In genomic region chr11:107479053-107479861, GRCm38 (mm10) we compare ENCODE assay signal across 8 mouse cellular contexts. TPM values are rescaled to one million over a fixed set of nuclear protein-coding genes. Genes with fewer than 3 reads are reported as not detected.
DNase-seq lines count a peak whose midpoint lies in the region; ATAC-seq and TF ChIP-seq lines count a peak whose summit lies in the region.

Gene Psmd12, plus strand, starts transcription at chr11:107479484.

- H3K4me1 ChIP-seq in MEL (ENCODE audit: control insufficient read depth in 1 of 2, insufficient read depth in 2 of 2, low read length in 2 of 2): peaks cover 10 to 11% of the 10 kb centered on the region in 2 experiments
- H3K4me1 ChIP-seq in cerebellum, adult 2 months (ENCODE audit: control insufficient read depth, insufficient read depth, low read length): peaks cover 4% of the 10 kb centered on the region; the same call in 1 of the 2 replicates
- H3K4me1 ChIP-seq in forebrain, postnatal 0 days (ENCODE audit: insufficient read depth): peaks cover 8% of the 10 kb centered on the region
- peaks cover 17% of the 10 kb centered on the region for H3K4me1 ChIP-seq in lung, embryonic 15.5 days

- H3K9ac ChIP-seq in MEL (ENCODE audit: control insufficient read depth, low read depth, low read length, poor library complexity, severe bottlenecking): peak within 1 kb of the TSS; percentile 99
- H3K9ac ChIP-seq in forebrain, postnatal 0 days: peak within 1 kb of the TSS; percentile 97
- peak within 1 kb of the TSS; percentile 98 for H3K9ac ChIP-seq in lung, embryonic 15.5 days

- no peaks in the 10 kb centered on the region for H3K27me3 ChIP-seq in MEL (ENCODE audit: control insufficient read depth in 1 of 2, insufficient read depth in 2 of 2, low read length in 2 of 2)
- H3K27me3 ChIP-seq in cerebellum, adult 2 months (ENCODE audit: control insufficient read depth, insufficient read depth, low read length): no peaks in the 10 kb centered on the region
- H3K27me3 ChIP-seq in forebrain, postnatal 0 days (ENCODE audit: insufficient read depth, low read length): no peaks in the 10 kb centered on the region
- no peaks in the 10 kb centered on the region for H3K27me3 ChIP-seq in lung, embryonic 15.5 days

- peak; percentile 100 for ATAC-seq in forebrain, postnatal 0 days
- ATAC-seq in lung, embryonic 15.5 days (ENCODE audit: borderline replicate concordance, extremely low read depth, low FRiP score, low TSS enrichment): peak; percentile 98

- TF ChIP-seq RAD21 in MEL (IDR thresholded peaks at IDR 0.05; ENCODE audit: low read depth, low read length): no peak

- peaks cover 0 to 22% of the 10 kb centered on the region in 2 experiments; a peak in 3 of 4 replicates for H3K36me3 ChIP-seq in MEL (ENCODE audit: control insufficient read depth in 1 of 2, insufficient read depth in 2 of 2, low read length in 2 of 2)
- H3K36me3 ChIP-seq in forebrain, postnatal 0 days (ENCODE audit: insufficient read depth): no peaks in the 10 kb centered on the region
- H3K36me3 ChIP-seq in lung, embryonic 15.5 days: no peaks in the 10 kb centered on the region

- peak within 1 kb of the TSS; percentile 67 to 100 for H3K4me3 ChIP-seq in MEL (ENCODE audit: control insufficient read depth in 1 of 2, insufficient read depth in 1 of 2, low read depth in 2 of 2, low read length in 2 of 2)
- H3K4me3 ChIP-seq in cerebellum, adult 2 months (replicated peaks; ENCODE audit: insufficient read depth, low read depth, low read length): peak within 1 kb of the TSS; percentile 82
- peak within 1 kb of the TSS; percentile 92 for H3K4me3 ChIP-seq in forebrain, postnatal 0 days (ENCODE audit: low read depth, low read length)
- peak within 1 kb of the TSS; percentile 99 for H3K4me3 ChIP-seq in lung, embryonic 15.5 days

- peak; percentile 98 for DNase-seq in MEL (ENCODE audit: low read depth, low spot score)
- peak; percentile 95 for DNase-seq in cerebellum, adult 2 months
- DNase-seq in forebrain, postnatal 0 days: peak; percentile 98
- peak; percentile 99 for DNase-seq in heart, postnatal 4 days
- peak; percentile 90 to 91 for DNase-seq in layer of hippocampus, adult 8-10 months (ENCODE audit: low spot score in 2 of 2)
- peak; percentile 94 for DNase-seq in ovary, adult 18-20 months (ENCODE audit: low spot score)
- DNase-seq in thymus, postnatal 0 days (ENCODE audit: low spot score): peak; percentile 98

- peak in 1 of 2 experiments; percentile 44; a peak in 1 of 4 replicates for TF ChIP-seq EP300 in MEL (IDR thresholded peaks at IDR 0.05; ENCODE audit: low read depth in 1 of 2, low read length in 2 of 2)

- H3K4me2 ChIP-seq in forebrain, postnatal 0 days (ENCODE audit: low read depth): peak within 1 kb of the TSS; percentile 65
- peak within 1 kb of the TSS; percentile 81 for H3K4me2 ChIP-seq in lung, embryonic 15.5 days

- under 1% methylated on average over 51 of the region's 51 CpGs for WGBS in cerebellum, adult 2 months
- under 1% methylated on average over 51 of the region's 51 CpGs for WGBS in forebrain, postnatal 0 days
- under 1% methylated on average over 51 of the region's 51 CpGs for WGBS in lung, embryonic 15.5 days

- peak within 1 kb of the TSS; percentile 66 for H3K27ac ChIP-seq in MEL (ENCODE audit: control insufficient read depth, low read depth, low read length)
- H3K27ac ChIP-seq in cerebellum, adult 2 months (ENCODE audit: insufficient read depth, low read length): peak within 1 kb of the TSS; percentile 89
- peak within 1 kb of the TSS; percentile 79 for H3K27ac ChIP-seq in forebrain, postnatal 0 days (ENCODE audit: low read depth, low read length)
- H3K27ac ChIP-seq in lung, embryonic 15.5 days: peak within 1 kb of the TSS; percentile 71

- peaks cover 51% of the 10 kb centered on the region for H3K79me2 ChIP-seq in MEL (ENCODE audit: control insufficient read depth, insufficient read depth, low read length, poor library complexity)

- peak in 1 of 3 experiments; percentile 13; a peak in 2 of 6 replicates for TF ChIP-seq CTCF in MEL (IDR thresholded peaks at IDR 0.05 in 2 of 3, conservative IDR thresholded peaks at IDR 0.05 in 1 of 3; ENCODE audit: control insufficient read depth in 1 of 3, insufficient read depth in 1 of 3, low read depth in 2 of 3, low read length in 3 of 3, poor library complexity in 1 of 3, severe bottlenecking in 1 of 3)
- no peak for TF ChIP-seq CTCF in cerebellum, adult 2 months (IDR thresholded peaks at IDR 0.05; ENCODE audit: borderline replicate concordance, insufficient read depth, low read depth, low read length)
- peak; percentile 53 for TF ChIP-seq CTCF in forebrain, postnatal 0 days (IDR thresholded peaks at IDR 0.05; ENCODE audit: low read depth)

- peak; percentile 95 for TF ChIP-seq POLR2A in MEL (IDR thresholded peaks at IDR 0.05; ENCODE audit: control insufficient read depth in 1 of 2, insufficient read depth in 1 of 2, low read depth in 1 of 2, low read length in 2 of 2, poor library complexity in 1 of 2)
- TF ChIP-seq POLR2A in cerebellum, adult 2 months (IDR thresholded peaks at IDR 0.05; ENCODE audit: borderline replicate concordance, insufficient read depth, low read length): peak; percentile 80

- no peaks in the 10 kb centered on the region for H3K9me3 ChIP-seq in MEL (replicated peaks; ENCODE audit: insufficient read depth, low read length)
- H3K9me3 ChIP-seq in forebrain, postnatal 0 days (ENCODE audit: low read length): no peaks in the 10 kb centered on the region
- no peaks in the 10 kb centered on the region for H3K9me3 ChIP-seq in lung, embryonic 15.5 days

TF ChIP-seq in MEL, 35 proteins besides CTCF, POLR2A, EP300 and RAD21 (continues in another document):
- TF ChIP-seq ELF1 (IDR thresholded peaks at IDR 0.05; ENCODE audit: low read depth, low read length) (peak; percentile 92), MEF2A (IDR thresholded peaks at IDR 0.05; ENCODE audit: extremely low read depth, insufficient replicate concordance, low read depth, low read length, poor library complexity, severe bottlenecking) (0 out of 2 replicates have a peak, but pooled peaks have one; percentile 37), MYB (IDR thresholded peaks at IDR 0.05; ENCODE audit: low read depth, low read length) (no peak), CHD2 (IDR thresholded peaks at IDR 0.05; ENCODE audit: low read length) (no peak), NELFE (IDR thresholded peaks at IDR 0.05; ENCODE audit: low read depth, low read length) (peak; percentile 92), JUND (IDR thresholded peaks at IDR 0.05; ENCODE audit: low read depth, low read length) (no peak), GATA1 (IDR thresholded peaks at IDR 0.05; ENCODE audit: low read depth, low read length) (no peak), HCFC1 (IDR thresholded peaks at IDR 0.05; ENCODE audit: low read depth, low read length) (peak; percentile 97), TCF12 (IDR thresholded peaks at IDR 0.05; ENCODE audit: low read depth, low read length) (peak; percentile 86), USF1 (IDR thresholded peaks at IDR 0.05; ENCODE audit: low read depth, low read length) (peak; percentile 60), MAFK (IDR thresholded peaks at IDR 0.05; ENCODE audit: borderline replicate concordance, low read depth, low read length) (no peak), CHD1 (IDR thresholded peaks at IDR 0.05; ENCODE audit: low read depth, low read length) (0 out of 2 replicates have a peak, but pooled peaks have one; percentile 59), USF2 (IDR thresholded peaks at IDR 0.05; ENCODE audit: borderline replicate concordance in 1 of 2, insufficient read depth in 1 of 2, low read depth in 1 of 2, low read length in 2 of 2) (no peak), KAT2A (conservative IDR thresholded peaks at IDR 0.05; ENCODE audit: low read depth, low read length) (no peak; the same call in 1 of the 2 replicates), UBTF (IDR thresholded peaks at IDR 0.05; ENCODE audit: borderline replicate concordance, insufficient read depth, low read depth, low read length) (peak; percentile 60; the same call in 1 of the 2 replicates), POLR2AphosphoS2 (IDR thresholded peaks at IDR 0.05; ENCODE audit: low read length) (peak; percentile 92), NRF1 (IDR thresholded peaks at IDR 0.05; ENCODE audit: insufficient read depth, low read depth, low read length, poor library complexity, severe bottlenecking) (peak; percentile 60), TAL1 (IDR thresholded peaks at IDR 0.05; ENCODE audit: low read length) (no peak), GABPA (IDR thresholded peaks at IDR 0.05; ENCODE audit: low read depth, low read length) (no peak), MYC (IDR thresholded peaks at IDR 0.05; ENCODE audit: low read depth, low read length) (peak; percentile 70; the same call in 1 of the 2 replicates), RCOR1 (IDR thresholded peaks at IDR 0.05; ENCODE audit: low read depth, low read length) (no peak), SMC3 (IDR thresholded peaks at IDR 0.05; ENCODE audit: low read depth, low read length) (no peak), ZMIZ1 (IDR thresholded peaks at IDR 0.05; ENCODE audit: low read depth, low read length) (peak; percentile 55; the same call in 1 of the 2 replicates), ZKSCAN1 (IDR thresholded peaks at IDR 0.05; ENCODE audit: low read depth, low read length) (no peak), SIN3A (IDR thresholded peaks at IDR 0.05; ENCODE audit: low read length) (peak; percentile 92), TBP (IDR thresholded peaks at IDR 0.05; ENCODE audit: low read depth, low read length) (peak; percentile 85), MXI1 (IDR thresholded peaks at IDR 0.05; ENCODE audit: low read depth, low read length) (peak; percentile 81), MAX (IDR thresholded peaks at IDR 0.05; ENCODE audit: low read length) (peak; percentile 99), MAZ (IDR thresholded peaks at IDR 0.05; ENCODE audit: low read depth, low read length) (peak; percentile 63), ETS1 (IDR thresholded peaks at IDR 0.05; ENCODE audit: low read depth, low read length) (peak; percentile 62; the same call in 1 of the 2 replicates), BHLHE40 (IDR thresholded peaks at IDR 0.05; ENCODE audit: borderline replicate concordance, low read depth, low read length) (no peak)

RNA-seq across cellular contexts. Expression of gene Psmd12, which starts in this region (rescaled TPM):
- 149 and 173 TPM in 2 replicates for total RNA-seq in MEL (2012; rRNA removed)
- 100 to 1,000 TPM; 139 to 437 TPM for polyA plus RNA-seq in MEL (2012; ENCODE audit: insufficient read depth in 1 of 2, insufficient read length in 2 of 2, low read depth in 1 of 2, low replicate concordance in 2 of 2, missing spikeins in 1 of 2)
- 71.5 and 76.4 TPM in 2 replicates for polyA plus RNA-seq in cerebellum, adult 2 months (2012; rRNA removed)
- 54.5 and 59.1 TPM in 2 replicates for total RNA-seq in forebrain, postnatal 0 days (2014; rRNA removed)
- 146 and 149 TPM in 2 replicates for polyA plus RNA-seq in forebrain, postnatal 0 days (2015; fragmentation: Nextera tagmentation; extraction: Ambion mirVana)
- 10 to 100 TPM; 83.0 to 83.3 TPM for total RNA-seq in heart, postnatal 4 days (2021)
- 10 to 100 TPM; 64.0 to 75.5 (median 73.6) TPM for total RNA-seq in layer of hippocampus, adult 8-10 months (2022)
- polyA plus RNA-seq in lung, embryonic 15.5 days (2015; fragmentation: Nextera tagmentation; extraction: Ambion mirVana): 166 and 178 TPM in 2 replicates
- polyA plus RNA-seq in thymus, postnatal 0 days (2015; fragmentation: Nextera tagmentation; extraction: Ambion mirVana): 184 and 190 TPM in 2 replicates

Comparison
In these comparisons a context has a peak if more than half of its experiments do, and no peak if none do; other contexts are left out.
1. Peak in every context shown above with its lines: DNase-seq, ATAC-seq, H3K4me3 ChIP-seq and H3K27ac ChIP-seq.